Mouse (Mus musculus) liver, embryonic 14.5 days (tissue): Measurements from ENCODE around the gene Recql5.

Experiments used
- CTCF ChIP-seq: IDR thresholded peaks from 2 replicates; pipeline ENCODE4 v1.5.1; 2016; ENCODE audit warnings: antibody characterized with exemption, low read depth, control low read depth
- EP300 ChIP-seq: IDR thresholded peaks from 2 replicates; pipeline ENCODE4 v1.6.1; 2016; ENCODE audit warnings: antibody characterized with exemption, low read depth

GRCm38 (mm10) chr11:115933108-115933746 is at the start of gene Recql5, which contains the start of gene Sap30bp:
- TF ChIP-seq EP300 (no peak), CTCF (no peak)
